8 mouse cellular contexts compared by ENCODE assay signal in genomic region chr13:95616512-95616911, GRCm38 (mm10). TPM values are rescaled to one million over a fixed set of nuclear protein-coding genes. Genes with fewer than 3 reads are reported as not detected.
DNase-seq lines count a peak whose midpoint lies in the region; ATAC-seq and TF ChIP-seq lines count a peak whose summit lies in the region.

No protein-coding gene starts in this region.

- no peak for TF ChIP-seq CTCF in embryonic fibroblast, embryonic 13.5 days (IDR thresholded peaks at IDR 0.05; ENCODE audit: borderline replicate concordance, insufficient read depth, low read length)
- no peak for TF ChIP-seq CTCF in intestine, postnatal 0 days (IDR thresholded peaks at IDR 0.05; ENCODE audit: low read depth)

- peak overlapping the region; percentile 99 for H3K9ac ChIP-seq in heart, embryonic 13.5 days
- peak overlapping the region; percentile 76; the same call in 1 of the 2 replicates for H3K9ac ChIP-seq in intestine, postnatal 0 days (ENCODE audit: low read depth, low read length)
- peak overlapping the region; percentile 92 for H3K9ac ChIP-seq in neural tube, embryonic 12.5 days

- no peak for ATAC-seq in heart, embryonic 13.5 days (ENCODE audit: extremely low read depth, insufficient number of reproducible peaks, low FRiP score, low TSS enrichment)
- ATAC-seq in intestine, postnatal 0 days, result no peak
- ATAC-seq in neural tube, embryonic 12.5 days (ENCODE audit: low FRiP score, low read depth), result no peak
- ATAC-seq in granulocyte monocyte progenitor cell, adult 5-6 weeks (replicated peaks; ENCODE audit: poor library complexity, severe bottlenecking), result no peak

- H3K4me3 ChIP-seq in heart, embryonic 13.5 days, result peak overlapping the region; percentile 87
- H3K4me3 ChIP-seq in embryonic fibroblast, embryonic 13.5 days (ENCODE audit: insufficient read depth, low read length), result peak overlapping the region; percentile 94
- peak overlapping the region; percentile 60 for H3K4me3 ChIP-seq in intestine, postnatal 0 days (ENCODE audit: low read depth, low read length)
- peak overlapping the region; percentile 82 for H3K4me3 ChIP-seq in neural tube, embryonic 12.5 days

- H3K4me1 ChIP-seq in heart, embryonic 13.5 days, result peaks cover 56% of the 10 kb centered on the region
- H3K4me1 ChIP-seq in embryonic fibroblast, embryonic 13.5 days (ENCODE audit: control insufficient read depth, insufficient read depth, low read length), result peaks cover 7% of the 10 kb centered on the region
- H3K4me1 ChIP-seq in intestine, postnatal 0 days (replicated peaks; ENCODE audit: control insufficient read depth, insufficient read depth, low read length), result 0 out of 2 replicates have a peak, but pooled peaks cover 3% of the 10 kb centered on the region
- H3K4me1 ChIP-seq in neural tube, embryonic 12.5 days, result peaks cover 31% of the 10 kb centered on the region

- H3K9me3 ChIP-seq in heart, embryonic 13.5 days, result no peaks in the 10 kb centered on the region
- H3K9me3 ChIP-seq in intestine, postnatal 0 days (ENCODE audit: control insufficient read depth), result no peaks in the 10 kb centered on the region
- H3K9me3 ChIP-seq in neural tube, embryonic 12.5 days, result no peaks in the 10 kb centered on the region

- no peak for TF ChIP-seq POLR2A in embryonic fibroblast, embryonic 13.5 days (IDR thresholded peaks at IDR 0.05; ENCODE audit: low read depth, low read length)

- H3K4me2 ChIP-seq in heart, embryonic 13.5 days, result peak overlapping the region; percentile 88
- H3K4me2 ChIP-seq in intestine, postnatal 0 days (replicated peaks; ENCODE audit: low read depth), result peak overlapping the region; percentile 90
- peak overlapping the region; percentile 80 for H3K4me2 ChIP-seq in neural tube, embryonic 12.5 days (replicated peaks)

- H3K27me3 ChIP-seq in heart, embryonic 13.5 days (replicated peaks), result no peaks in the 10 kb centered on the region
- no peaks in the 10 kb centered on the region for H3K27me3 ChIP-seq in intestine, postnatal 0 days (replicated peaks; ENCODE audit: control insufficient read depth, insufficient read depth, low read length)
- no peaks in the 10 kb centered on the region for H3K27me3 ChIP-seq in neural tube, embryonic 12.5 days (replicated peaks)

- no peak for DNase-seq in heart, adult 8-10 months (ENCODE audit: low spot score)
- DNase-seq in thymus, adult 18-20 months, result no peak
- no peak for DNase-seq in urinary bladder, postnatal 4 days (ENCODE audit: low spot score in 2 of 2)

- WGBS in heart, embryonic 13.5 days, result 11% methylated on average over 11 of the region's 11 CpGs
- WGBS in intestine, postnatal 0 days, result 40% methylated on average over 11 of the region's 11 CpGs
- 72% methylated on average over 11 of the region's 11 CpGs for WGBS in neural tube, embryonic 12.5 days

- H3K36me3 ChIP-seq in heart, embryonic 13.5 days, result peaks cover 19% of the 10 kb centered on the region
- H3K36me3 ChIP-seq in intestine, postnatal 0 days (ENCODE audit: control insufficient read depth, insufficient read depth), result no peaks in the 10 kb centered on the region
- peaks cover 10% of the 10 kb centered on the region for H3K36me3 ChIP-seq in neural tube, embryonic 12.5 days

- H3K27ac ChIP-seq in heart, embryonic 13.5 days (replicated peaks), result peak overlapping the region; percentile 93
- H3K27ac ChIP-seq in embryonic fibroblast, embryonic 13.5 days (ENCODE audit: insufficient read depth, low read length), result peak overlapping the region; percentile 73
- no peak overlapping the region for H3K27ac ChIP-seq in intestine, postnatal 0 days (ENCODE audit: low read depth, low read length)
- no peak overlapping the region for H3K27ac ChIP-seq in neural tube, embryonic 12.5 days

RNA-seq across cellular contexts. Expression of gene F2r, which starts 1.8 kb away (rescaled TPM):
- polyA plus RNA-seq in heart, embryonic 13.5 days (2015; fragmentation: Nextera tagmentation; extraction: Ambion mirVana), result 124 and 129 TPM in 2 replicates
- total RNA-seq in heart, adult 8-10 months (2022), result 10 to 100 TPM; 19.6 to 24.5 (median 21.5) TPM
- polyA plus RNA-seq in embryonic fibroblast, embryonic 13.5 days (2011; ENCODE audit: insufficient read length, low read depth, missing spikeins), result 268 and 320 TPM in 2 replicates
- 19.4 and 20.2 TPM in 2 replicates for polyA plus RNA-seq in intestine, postnatal 0 days (2015; fragmentation: Nextera tagmentation; extraction: Ambion mirVana)
- polyA plus RNA-seq in neural tube, embryonic 12.5 days (2016; fragmentation: Nextera tagmentation; extraction: Ambion mirVana), result 109 and 118 TPM in 2 replicates
- 0.70 and 2.6 TPM in 2 replicates for total RNA-seq in granulocyte monocyte progenitor cell, adult 5-6 weeks (2014; fragmentation: Nextera tagmentation)
- 2.1 TPM in 2 replicates for total RNA-seq in granulocyte monocyte progenitor cell, adult 5-6 weeks (2017)

Comparison
In these comparisons a context has a peak if more than half of its experiments do, and no peak if none do; other contexts are left out.
1. H3K27ac ChIP-seq: peak in heart, embryonic 13.5 days (single experiment) and embryonic fibroblast, embryonic 13.5 days (single experiment); none in intestine, postnatal 0 days (single experiment) and neural tube, embryonic 12.5 days (single experiment).
2. Peak in every context shown above with its lines, with median percentiles within 50 percentile points of each other: H3K4me2 ChIP-seq, H3K4me3 ChIP-seq and H3K9ac ChIP-seq.